Comparison of ENCODE assay signal across 13 mouse cellular contexts in the genomic region with DNA sequence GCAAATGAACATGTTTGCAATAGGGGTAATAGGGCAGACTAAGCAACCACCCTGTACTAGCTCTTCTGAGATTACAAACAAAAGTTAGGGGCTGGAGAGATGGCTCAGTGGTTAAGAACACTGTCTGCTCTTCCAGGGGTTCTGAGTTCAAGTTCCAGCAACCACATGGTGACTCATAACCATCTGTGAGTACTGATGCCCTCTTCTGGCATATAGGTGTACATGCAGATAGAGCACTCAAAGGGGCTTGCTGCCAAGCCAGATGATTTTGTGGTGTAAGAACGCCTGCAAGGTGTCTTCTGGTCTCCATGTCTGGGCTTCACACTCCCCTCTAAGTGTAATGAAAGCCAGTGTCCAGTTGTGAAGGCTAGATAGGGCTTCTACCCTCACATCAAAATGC. TPM values are rescaled to one million over a fixed set of nuclear protein-coding genes. Genes with fewer than 3 reads are reported as not detected.
DNase-seq lines count a peak whose midpoint lies in the region; ATAC-seq and TF ChIP-seq lines count a peak whose summit lies in the region.
"Had no signal": no experiment of that assay in that cellular context is flagged by ENCODE, and none has a peak within 500 bp of the region (broad histone marks: within the 10 kb centered on the region; RNA-seq: fewer than 3 reads in every experiment).

No protein-coding gene starts in this region.

- CTCF ChIA-PET in Patski (lab: Charles Lee): interaction anchor here (0.6 to 1.2 kb wide), 2 partner anchors 13 to 27 kb away, joined by 3 to 4 read pairs; no protein-coding TSS in a partner anchor

- in situ Hi-C loops in Patski (cut with MboI; ENCODE audit: low pct_unique_long_range_greater_than_20kb): no loop called here

- DNase-seq in kidney, adult 2 months: no peak
- DNase-seq in kidney, postnatal 25 days: no peak
- peak; percentile 27 for DNase-seq in midbrain, embryonic 14.5 days
- DNase-seq in Patski (ENCODE audit: low read depth, low spot score): no peak
- no peak for DNase-seq in ovary, postnatal 36 days (ENCODE audit: low spot score)
- DNase-seq in layer of hippocampus, adult 9-11 months: no peak
- DNase-seq: cerebellum, postnatal 25 days; thymus, postnatal 4 days had no signal

- no peaks in the 10 kb centered on the region for H3K36me3 ChIP-seq in kidney, adult 2 months (ENCODE audit: control insufficient read depth, insufficient read depth, low read length)
- peaks cover 20% of the 10 kb centered on the region for H3K36me3 ChIP-seq in midbrain, embryonic 14.5 days (ENCODE audit: control insufficient read depth, insufficient read depth, low read length)
- H3K36me3 ChIP-seq in midbrain, embryonic 16.5 days (ENCODE audit: control insufficient read depth, insufficient read depth, low read length): peaks cover 3% of the 10 kb centered on the region; the same call in 1 of the 2 replicates

- no peaks in the 10 kb centered on the region for H3K27me3 ChIP-seq in kidney, adult 2 months (replicated peaks; ENCODE audit: control insufficient read depth, insufficient read depth, low read length)
- no peaks in the 10 kb centered on the region for H3K27me3 ChIP-seq in midbrain, embryonic 14.5 days (ENCODE audit: control insufficient read depth, insufficient read depth, low read length)
- H3K27me3 ChIP-seq in midbrain, embryonic 16.5 days (ENCODE audit: control insufficient read depth, insufficient read depth, low read depth, low read length): no peaks in the 10 kb centered on the region
- H3K27me3 ChIP-seq in Patski: peaks cover 8% of the 10 kb centered on the region
- H3K27me3 ChIP-seq: limb, embryonic 13.5 days; neural tube, embryonic 12.5 days had no signal

- ATAC-seq in midbrain, embryonic 14.5 days (ENCODE audit: low FRiP score, low TSS enrichment): no peak
- no peak for ATAC-seq in midbrain, embryonic 16.5 days
- ATAC-seq in Patski: no peak
- ATAC-seq: hindbrain, embryonic 16.5 days had no signal

- TF ChIP-seq CTCF in kidney, adult 2 months (conservative IDR thresholded peaks at IDR 0.05; ENCODE audit: insufficient read depth, insufficient read length, low read depth, low read length): peak; percentile 45
- TF ChIP-seq CTCF in Patski (IDR thresholded peaks at IDR 0.05): peak; percentile 72

- 62% methylated on average over 1 of the region's 1 CpGs for WGBS in kidney, adult 2 months
- WGBS in midbrain, embryonic 14.5 days: 26% methylated on average over 1 of the region's 1 CpGs
- 27% methylated on average over 1 of the region's 1 CpGs for WGBS in midbrain, embryonic 16.5 days

- POLR2A ChIA-PET in Patski (lab: Charles Lee): no interaction called here

- H3K9me3 ChIP-seq in midbrain, embryonic 14.5 days (ENCODE audit: control insufficient read depth, low read length): no peaks in the 10 kb centered on the region
- no peaks in the 10 kb centered on the region for H3K9me3 ChIP-seq in midbrain, embryonic 16.5 days (replicated peaks; ENCODE audit: control insufficient read depth, low read length, poor library complexity, severe bottlenecking)
- H3K9me3 ChIP-seq: heart, embryonic 13.5 days; limb, embryonic 13.5 days; neural tube, embryonic 12.5 days had no signal

- H3K4me3 ChIP-seq in kidney, adult 2 months (ENCODE audit: insufficient read depth, low read depth, low read length): no peak overlapping the region
- H3K4me3 ChIP-seq in midbrain, embryonic 14.5 days (replicated peaks; ENCODE audit: low read depth, low read length): no peak overlapping the region
- H3K4me3 ChIP-seq in midbrain, embryonic 16.5 days (ENCODE audit: low read depth, low read length): no peak overlapping the region
- H3K4me3 ChIP-seq: heart, embryonic 13.5 days; limb, embryonic 13.5 days; neural tube, embryonic 12.5 days had no signal

- no peak overlapping the region for H3K27ac ChIP-seq in kidney, adult 2 months (ENCODE audit: insufficient read depth, low read depth, low read length)
- no peak overlapping the region for H3K27ac ChIP-seq in midbrain, embryonic 14.5 days (replicated peaks; ENCODE audit: low read depth, low read length)
- H3K27ac ChIP-seq in midbrain, embryonic 16.5 days (ENCODE audit: low read length): no peak overlapping the region
- H3K27ac ChIP-seq: heart, embryonic 13.5 days; limb, embryonic 13.5 days; neural tube, embryonic 12.5 days had no signal

- no peak overlapping the region for H3K4me2 ChIP-seq in midbrain, embryonic 14.5 days (ENCODE audit: low read length)
- no peak overlapping the region for H3K4me2 ChIP-seq in midbrain, embryonic 16.5 days (ENCODE audit: low read length)
- H3K4me2 ChIP-seq: heart, embryonic 13.5 days; limb, embryonic 13.5 days; neural tube, embryonic 12.5 days had no signal

- H3K9ac ChIP-seq in midbrain, embryonic 14.5 days (replicated peaks; ENCODE audit: low read length): no peak overlapping the region
- H3K9ac ChIP-seq in midbrain, embryonic 16.5 days (ENCODE audit: low read depth, low read length): no peak overlapping the region
- H3K9ac ChIP-seq: heart, embryonic 13.5 days; neural tube, embryonic 12.5 days had no signal

- H3K4me1 ChIP-seq in kidney, adult 2 months (ENCODE audit: control insufficient read depth, insufficient read depth, low read length): no peaks in the 10 kb centered on the region
- no peaks in the 10 kb centered on the region for H3K4me1 ChIP-seq in midbrain, embryonic 14.5 days (ENCODE audit: control insufficient read depth, insufficient read depth, low read length)
- no peaks in the 10 kb centered on the region for H3K4me1 ChIP-seq in midbrain, embryonic 16.5 days (ENCODE audit: control insufficient read depth, insufficient read depth, low read length)
- H3K4me1 ChIP-seq: limb, embryonic 13.5 days; neural tube, embryonic 12.5 days had no signal

- TF ChIP-seq POLR2A in kidney, adult 2 months (IDR thresholded peaks at IDR 0.05; ENCODE audit: low read depth, low read length): no peak

RNA-seq across cellular contexts. Expression of a gene that starts 11.4 kb away (rescaled TPM):
- polyA plus RNA-seq in kidney, adult 2 months (2012; rRNA removed): 38.8 and 46.0 TPM in 2 replicates
- 52.5 and 59.0 TPM in 2 replicates for polyA plus RNA-seq in midbrain, embryonic 14.5 days (2014; fragmentation: Nextera tagmentation; extraction: Ambion mirVana)
- 71.4 and 76.5 TPM in 2 replicates for polyA plus RNA-seq in midbrain, embryonic 16.5 days (2015; fragmentation: Nextera tagmentation; extraction: Ambion mirVana)
- 84.0 TPM for polyA plus RNA-seq in Patski (2021)

RNA-seq across cellular contexts. Expression of a gene that starts 22.9 kb away (rescaled TPM):
- polyA plus RNA-seq in kidney, adult 2 months (2012; rRNA removed): 246 and 280 TPM in 2 replicates
- 227 and 228 TPM in 2 replicates for polyA plus RNA-seq in midbrain, embryonic 14.5 days (2014; fragmentation: Nextera tagmentation; extraction: Ambion mirVana)
- polyA plus RNA-seq in midbrain, embryonic 16.5 days (2015; fragmentation: Nextera tagmentation; extraction: Ambion mirVana): 201 and 206 TPM in 2 replicates
- polyA plus RNA-seq in Patski (2021): 237 TPM

RNA-seq across cellular contexts. Expression of a gene that starts 31.4 kb away (rescaled TPM):
- polyA plus RNA-seq in kidney, adult 2 months (2012; rRNA removed): 0.36 and 0.37 TPM in 2 replicates
- polyA plus RNA-seq in midbrain, embryonic 14.5 days (2014; fragmentation: Nextera tagmentation; extraction: Ambion mirVana): 518 and 616 TPM in 2 replicates
- polyA plus RNA-seq in midbrain, embryonic 16.5 days (2015; fragmentation: Nextera tagmentation; extraction: Ambion mirVana): 430 and 432 TPM in 2 replicates
- 2.5 TPM for polyA plus RNA-seq in Patski (2021)

RNA-seq across cellular contexts. Expression of a gene that starts 41.4 kb away (rescaled TPM):
- 258 and 297 TPM in 2 replicates for polyA plus RNA-seq in kidney, adult 2 months (2012; rRNA removed)
- 62.2 and 62.7 TPM in 2 replicates for polyA plus RNA-seq in midbrain, embryonic 14.5 days (2014; fragmentation: Nextera tagmentation; extraction: Ambion mirVana)
- 39.8 and 46.6 TPM in 2 replicates for polyA plus RNA-seq in midbrain, embryonic 16.5 days (2015; fragmentation: Nextera tagmentation; extraction: Ambion mirVana)
- polyA plus RNA-seq in Patski (2021): 68.6 TPM

RNA-seq across cellular contexts. Expression of a gene that starts 44.4 kb away (rescaled TPM):
- polyA plus RNA-seq in kidney, adult 2 months (2012; rRNA removed): 4.9 and 5.6 TPM in 2 replicates
- polyA plus RNA-seq in midbrain, embryonic 14.5 days (2014; fragmentation: Nextera tagmentation; extraction: Ambion mirVana): 8.3 and 15.7 TPM in 2 replicates
- 22.7 and 31.9 TPM in 2 replicates for polyA plus RNA-seq in midbrain, embryonic 16.5 days (2015; fragmentation: Nextera tagmentation; extraction: Ambion mirVana)
- 0.39 TPM for polyA plus RNA-seq in Patski (2021)

Comparison
In these comparisons a context has a peak if more than half of its experiments do, and no peak if none do; other contexts are left out.
1. RNA of a gene that starts 31.4 kb away (polyA plus RNA-seq): 518 to 616 TPM in midbrain, embryonic 14.5 days and 430 to 432 TPM in midbrain, embryonic 16.5 days; 2.5 TPM in Patski (single experiment) and 0.36 to 0.37 TPM in kidney, adult 2 months; every median in the first group is over 100 times any median in the second.